Mouse (Mus musculus) kidney, postnatal 0 days (tissue): ENCODE measurements around the gene Tmbim1. TPM values are rescaled to one million over a fixed set of nuclear protein-coding genes. Genes with fewer than 3 reads are reported as not detected.
A peak's percentile ranks its signal among the peaks of the same experiment; 100 is the strongest.

Experiments
- ATAC-seq: fragments of 200-750 bp; cut with Nextera tagmentation; replicated peaks from 2 replicates; pipeline ENCODE4 v1.8.0; 2017; ENCODE audit warnings: low read depth, moderate number of reproducible peaks, moderate TSS enrichment, moderate library complexity; ENCODE audit not compliant: low FRiP score
- DNase-seq: peaks from one replicate; pipeline ENCODE4 v3.0.0-alpha.2; 2016; ENCODE audit warnings: low spot score
- H3K27ac ChIP-seq: fragments of 300-500 bp; sonication (generic); 2 replicates; pipeline ENCODE4 v1.5.1; 2014; ENCODE audit warnings: mild to moderate bottlenecking
- H3K27me3 ChIP-seq: fragments of 300-500 bp; sonication (generic); 2 replicates; pipeline ENCODE4 v1.6.1; 2014; ENCODE audit warnings: low read length, mixed read lengths; ENCODE audit not compliant: insufficient read depth
- H3K36me3 ChIP-seq: fragments of 300-500 bp; sonication (generic); 2 replicates; pipeline ENCODE4 v1.6.1; 2014; ENCODE audit warnings: low read length, mixed read lengths; ENCODE audit not compliant: insufficient read depth
- H3K4me1 ChIP-seq: fragments of 300-500 bp; sonication (generic); replicated peaks from 2 replicates; pipeline ENCODE4 v1.6.1; 2014; ENCODE audit warnings: antibody characterized with exemption, low read length, mixed read lengths; ENCODE audit not compliant: insufficient read depth
- H3K4me2 ChIP-seq: fragments of 300-500 bp; sonication (generic); 2 replicates; pipeline ENCODE4 v1.6.1; 2014; ENCODE audit warnings: mild to moderate bottlenecking, low read length, moderate library complexity, mixed read lengths
- H3K4me3 ChIP-seq: fragments of 300-500 bp; sonication (generic); replicated peaks from 2 replicates; pipeline ENCODE4 v1.5.1; 2014; ENCODE audit warnings: low read depth, low read length
- H3K9ac ChIP-seq: fragments of 300-500 bp; sonication (generic); 2 replicates; pipeline ENCODE4 v1.6.1; 2014; ENCODE audit warnings: low read depth, low read length
- H3K9me3 ChIP-seq: fragments of 300-500 bp; sonication (generic); replicated peaks from 2 replicates; pipeline ENCODE4 v1.6.1; 2016; ENCODE audit warnings: low read length, inconsistent platforms, mixed read lengths
- CTCF ChIP-seq: IDR thresholded peaks from 2 replicates; pipeline ENCODE4 v1.5.1; 2016; ENCODE audit warnings: antibody characterized with exemption, low read depth, mild to moderate bottlenecking, moderate library complexity
- WGBS: fragments of 180-500 bp; shearing (Covaris S2); extraction: QIAGEN DNeasy Blood & Tissue Kit; methylation state at CpG from one replicate; pipeline ENCODE4 v1.1.7; 2014; 5-methylcytosine and 5-hydroxymethylcytosine counted together
- polyA plus RNA-seq: library from polyadenylated mRNA; unstranded; fragments of >200 nt; fragmentation: Nextera tagmentation; extraction: Ambion mirVana; gene quantifications from 2 replicates; pipeline ENCODE4 v1.2.1, GENCODE M21; 2015

Tmbim1 gene
- polyA plus RNA-seq, 1 experiment from 2014 or later: 27.8 TPM

DNA sequence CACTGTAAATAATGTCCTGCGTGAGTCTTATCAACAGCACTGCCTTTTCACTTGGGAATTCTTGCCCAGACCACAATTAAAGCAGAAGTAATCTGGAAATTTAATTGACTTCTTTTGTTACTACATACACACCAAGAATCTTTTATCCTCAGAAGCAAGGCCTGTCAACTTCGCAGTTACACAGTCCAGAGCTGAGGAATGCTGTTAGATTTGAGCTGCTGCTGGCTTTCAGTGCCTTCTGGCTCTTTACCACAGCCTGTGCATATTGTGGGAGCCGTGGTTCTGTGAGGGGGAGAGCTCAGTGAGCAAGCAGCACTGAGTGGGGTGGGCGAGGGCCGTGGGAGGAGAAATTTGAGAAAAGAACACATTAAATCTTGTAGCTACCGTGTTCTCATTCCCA lies 65.1 kb downstream of the Tmbim1 start:
- Histone ChIP-seq H3K9ac (no peak overlapping the region), H3K36me3 (no peaks in the 10 kb centered on the region), H3K4me3 (no peak overlapping the region), H3K4me1 (peaks cover 37% of the 10 kb centered on the region), H3K27ac (0 out of 2 replicates have a peak overlapping the region, but pooled peaks have one; percentile 27), H3K9me3 (no peaks in the 10 kb centered on the region), H3K4me2 (0 out of 2 replicates have a peak overlapping the region, but pooled peaks have one; percentile 2), H3K27me3 (no peaks in the 10 kb centered on the region)
- 11% methylated on average over 6 of the region's 6 CpGs for WGBS
- no peak for ATAC-seq
- TF ChIP-seq CTCF: no peak
- DNase-seq: peak; percentile 71

DNA sequence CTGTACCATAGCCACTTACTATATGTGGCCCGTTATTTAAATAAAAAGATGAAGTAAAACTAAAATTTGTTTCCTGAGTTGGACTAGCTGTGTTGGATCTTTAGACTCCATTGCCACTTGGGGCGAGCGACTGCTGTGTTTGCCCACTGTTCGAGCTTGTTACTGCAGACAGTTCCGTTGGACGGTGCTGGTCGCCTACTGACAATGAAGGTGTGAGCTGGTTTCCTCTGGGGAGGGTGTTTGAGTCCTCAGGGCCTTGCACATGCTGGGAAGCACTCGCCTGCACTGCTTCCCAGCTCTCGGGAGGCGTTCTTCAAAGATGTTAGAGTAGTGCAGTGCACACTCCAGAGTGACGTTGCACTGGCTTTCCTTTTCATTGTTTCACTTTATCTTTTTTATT lies 65.8 kb downstream of the Tmbim1 start:
- no peak for TF ChIP-seq CTCF
- 0 out of 2 replicates have a peak overlapping the region, but pooled peaks have one; percentile 3 for H3K27ac ChIP-seq
- no peak overlapping the region for H3K9ac ChIP-seq
- DNase-seq (no peak), ATAC-seq (no peak)
- H3K27me3 ChIP-seq: no peaks in the 10 kb centered on the region
- whole genome bisulfite sequencing: 48% methylated on average over 11 of the region's 11 CpGs
- peaks cover 37% of the 10 kb centered on the region for H3K4me1 ChIP-seq
- H3K4me3 ChIP-seq: no peak overlapping the region
- peak overlapping the region; percentile 60 for H3K4me2 ChIP-seq
- H3K36me3 ChIP-seq: no peaks in the 10 kb centered on the region
- no peaks in the 10 kb centered on the region for H3K9me3 ChIP-seq

DNA sequence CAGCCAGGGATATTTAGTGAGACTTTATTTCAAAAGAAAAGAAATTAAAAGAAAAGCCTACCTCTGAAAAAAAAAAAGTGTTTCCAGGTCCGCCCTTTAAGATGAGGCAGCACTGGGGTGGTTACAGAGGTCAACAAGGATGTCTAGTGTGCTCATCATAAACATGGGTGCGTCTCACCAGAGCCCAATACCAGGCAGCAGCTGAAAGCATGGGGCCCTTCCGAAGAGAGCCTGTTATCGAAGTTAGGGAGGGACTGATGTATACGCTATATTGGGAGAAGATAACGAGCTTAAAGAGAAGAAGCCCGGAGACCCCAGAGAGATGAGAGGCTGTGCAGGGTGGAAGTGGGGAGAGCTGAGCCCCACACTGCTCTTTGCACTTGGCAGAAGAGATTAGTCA lies 66.3 kb downstream of the Tmbim1 start:
- DNase-seq: no peak
- no peak for ATAC-seq
- H3K9ac ChIP-seq: no peak overlapping the region

More for the DNA sequence above, 66.3 kb downstream of the Tmbim1 start:
- Histone ChIP-seq H3K4me2 (peak overlapping the region; percentile 60), H3K4me1 (peaks cover 37% of the 10 kb centered on the region), H3K9me3 (no peaks in the 10 kb centered on the region), H3K27me3 (no peaks in the 10 kb centered on the region), H3K4me3 (no peak overlapping the region), H3K36me3 (no peaks in the 10 kb centered on the region), H3K27ac (0 out of 2 replicates have a peak overlapping the region, but pooled peaks have one; percentile 3)
- TF ChIP-seq CTCF: no peak
- 61% methylated on average over 7 of the region's 7 CpGs for WGBS

Other genes starting within 250 kb of the Tmbim1 start
- gene Tns1, start 181.2 kb downstream of the Tmbim1 start, polyA plus RNA-seq: 65.4 and 71.8 TPM in 2 replicates
- 0.07 and 0.18 TPM in 2 replicates for gene Rufy4, start 180.1 kb downstream of the Tmbim1 start, polyA plus RNA-seq
- gene Cxcr2, start 151.6 kb downstream of the Tmbim1 start, polyA plus RNA-seq: 0.30 and 0.51 TPM in 2 replicates
- not detected in 2 replicates for gene Cxcr1, start 111.0 kb downstream of the Tmbim1 start, polyA plus RNA-seq
- 487 TPM in 2 replicates for gene Arpc2, start 69.5 kb downstream of the Tmbim1 start, polyA plus RNA-seq
- gene Gpbar1, start 27.1 kb downstream of the Tmbim1 start, polyA plus RNA-seq: 1.0 and 1.7 TPM in 2 replicates
- gene Aamp, start 20.9 kb downstream of the Tmbim1 start, polyA plus RNA-seq: 248 and 264 TPM in 2 replicates
- 162 and 169 TPM in 2 replicates for gene Pnkd, start 20.7 kb downstream of the Tmbim1 start, polyA plus RNA-seq
- 0.59 and 0.75 TPM in 2 replicates for gene Catip, start 56.5 kb upstream of the Tmbim1 start, polyA plus RNA-seq
- gene Slc11a1, start 69.6 kb upstream of the Tmbim1 start, polyA plus RNA-seq: 2.6 and 3.6 TPM in 2 replicates
- gene Ctdsp1, start 85.9 kb upstream of the Tmbim1 start, polyA plus RNA-seq: 73.3 and 75.8 TPM in 2 replicates
- 17.0 and 18.0 TPM in 2 replicates for gene Vil1, start 103.8 kb upstream of the Tmbim1 start, polyA plus RNA-seq
- 49.8 and 51.6 TPM in 2 replicates for gene Cnot9, start 200.4 kb upstream of the Tmbim1 start, polyA plus RNA-seq
- gene Plcd4, start 237.3 kb upstream of the Tmbim1 start, polyA plus RNA-seq: 1.0 and 1.1 TPM in 2 replicates
- 17.4 and 20.2 TPM in 2 replicates for gene Usp37, start 238.7 kb upstream of the Tmbim1 start, polyA plus RNA-seq